Mouse (Mus musculus): ENCODE measurements around the gene Fam172a. TPM values are rescaled to one million over a fixed set of nuclear protein-coding genes. Genes with fewer than 3 reads are reported as not detected.

The Fam172a gene
- polyA plus RNA-seq, 1 experiment from 2014 or later: 9.9 TPM

DNA sequence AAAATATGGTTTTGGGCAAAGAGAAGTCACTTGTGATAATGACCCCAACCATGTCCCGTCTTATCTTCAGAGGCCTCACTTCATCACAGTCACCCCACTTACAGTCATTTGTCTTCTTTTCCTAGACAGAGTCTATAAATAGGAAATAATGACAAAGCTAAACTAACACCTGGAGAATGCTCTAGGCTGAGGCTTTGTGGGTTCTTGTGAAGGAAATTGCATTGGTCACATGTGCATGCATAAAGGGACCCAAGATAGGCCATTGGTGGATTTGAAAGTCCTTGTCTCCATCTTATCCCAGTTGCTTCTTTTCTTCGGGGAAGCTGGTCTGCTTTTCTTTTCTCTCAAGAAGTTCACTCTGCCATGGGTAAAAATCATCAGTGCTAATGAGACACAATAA is 400.5 kb downstream of the Fam172a start:
- DNase-seq (no peak), ATAC-seq (no peak)
- no peaks in the 10 kb centered on the region for H3K9me3 ChIP-seq (ENCODE audit: low read length)
- H3K4me1 ChIP-seq (ENCODE audit: insufficient read depth): no peaks in the 10 kb centered on the region
- H3K36me3 ChIP-seq (replicated peaks; ENCODE audit: insufficient read depth, low read length): no peaks in the 10 kb centered on the region
- H3K9ac ChIP-seq (replicated peaks): no peak overlapping the region
- whole genome bisulfite sequencing (ENCODE audit: insufficient replicate concordance): 67% methylated on average over 2 of the region's 2 CpGs
- H3K4me3 ChIP-seq (ENCODE audit: low read depth, low read length): no peak overlapping the region
- H3K4me2 ChIP-seq (ENCODE audit: low read depth, low read length): no peak overlapping the region
- no peak overlapping the region for H3K27ac ChIP-seq (ENCODE audit: low read depth)
- TF ChIP-seq EP300 (IDR thresholded peaks at IDR 0.05; ENCODE audit: low read depth) (no peak), CTCF (IDR thresholded peaks at IDR 0.05; ENCODE audit: low read depth) (no peak)
- no peaks in the 10 kb centered on the region for H3K27me3 ChIP-seq (ENCODE audit: insufficient read depth, low read length)

DNA sequence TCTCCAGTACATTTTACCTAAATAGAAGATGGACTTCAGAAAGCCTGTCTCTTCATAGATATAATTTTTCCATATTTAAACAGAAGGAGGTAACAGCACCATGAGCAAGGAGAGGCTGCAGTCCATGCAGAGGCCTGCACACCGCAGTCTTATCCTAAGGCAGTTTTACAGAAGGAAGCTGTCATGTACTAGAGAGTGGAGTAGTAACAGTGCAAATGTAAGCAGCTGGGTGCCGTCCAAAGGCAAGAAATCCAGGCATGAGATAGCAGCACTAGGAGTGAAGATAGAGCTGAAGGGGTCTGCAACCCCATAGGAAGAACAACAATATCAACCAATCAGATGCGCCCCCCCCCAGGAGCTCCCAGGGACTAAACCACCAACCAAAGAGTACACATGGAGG is 403.0 kb downstream of the Fam172a start:
- WGBS (ENCODE audit: insufficient replicate concordance): 74% methylated on average over 3 of the region's 3 CpGs
- no peaks in the 10 kb centered on the region for H3K36me3 ChIP-seq (replicated peaks; ENCODE audit: insufficient read depth, low read length)
- H3K9ac ChIP-seq (replicated peaks): no peak overlapping the region
- TF ChIP-seq CTCF (IDR thresholded peaks at IDR 0.05; ENCODE audit: low read depth) (no peak), EP300 (IDR thresholded peaks at IDR 0.05; ENCODE audit: low read depth) (no peak)
- H3K9me3 ChIP-seq (ENCODE audit: low read length): no peaks in the 10 kb centered on the region
- no peak overlapping the region for H3K4me2 ChIP-seq (ENCODE audit: low read depth, low read length)
- no peaks in the 10 kb centered on the region for H3K27me3 ChIP-seq (ENCODE audit: insufficient read depth, low read length)
- H3K4me3 ChIP-seq (ENCODE audit: low read depth, low read length): no peak overlapping the region
- H3K4me1 ChIP-seq (ENCODE audit: insufficient read depth): no peaks in the 10 kb centered on the region
- DNase-seq (no peak), ATAC-seq (no peak)
- no peak overlapping the region for H3K27ac ChIP-seq (ENCODE audit: low read depth)

DNA sequence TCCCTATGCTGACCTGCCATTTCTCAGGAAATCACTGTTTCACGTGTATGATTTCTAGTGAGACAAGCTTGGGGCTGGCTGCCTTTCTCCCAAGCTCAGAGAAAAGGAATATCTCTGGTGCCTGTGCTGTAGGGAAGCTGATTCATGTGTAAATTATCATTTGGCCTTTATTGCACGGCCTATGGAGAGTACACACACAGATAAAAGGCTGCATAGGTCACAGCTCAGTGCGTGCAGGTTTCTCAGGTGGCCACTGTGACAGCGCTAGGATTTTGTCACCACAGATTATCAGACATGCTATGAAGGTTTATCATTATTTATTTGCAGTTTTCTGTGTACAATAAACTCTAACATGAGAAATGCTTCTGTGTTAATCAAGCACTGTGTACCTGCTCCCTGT is 408.8 kb downstream of the Fam172a start:
- whole genome bisulfite sequencing (ENCODE audit: insufficient replicate concordance): 74% methylated on average over 4 of the region's 4 CpGs
- DNase-seq (no peak), ATAC-seq (no peak)
- no peaks in the 10 kb centered on the region for H3K36me3 ChIP-seq (replicated peaks; ENCODE audit: insufficient read depth, low read length)
- no peaks in the 10 kb centered on the region for H3K9me3 ChIP-seq (ENCODE audit: low read length)
- H3K27ac ChIP-seq (ENCODE audit: low read depth): no peak overlapping the region
- H3K27me3 ChIP-seq (ENCODE audit: insufficient read depth, low read length): no peaks in the 10 kb centered on the region
- no peak overlapping the region for H3K4me3 ChIP-seq (ENCODE audit: low read depth, low read length)
- no peaks in the 10 kb centered on the region for H3K4me1 ChIP-seq (ENCODE audit: insufficient read depth)
- H3K9ac ChIP-seq (replicated peaks): no peak overlapping the region
- H3K4me2 ChIP-seq (ENCODE audit: low read depth, low read length): no peak overlapping the region
- TF ChIP-seq EP300 (IDR thresholded peaks at IDR 0.05; ENCODE audit: low read depth) (no peak), CTCF (IDR thresholded peaks at IDR 0.05; ENCODE audit: low read depth) (no peak)

DNA sequence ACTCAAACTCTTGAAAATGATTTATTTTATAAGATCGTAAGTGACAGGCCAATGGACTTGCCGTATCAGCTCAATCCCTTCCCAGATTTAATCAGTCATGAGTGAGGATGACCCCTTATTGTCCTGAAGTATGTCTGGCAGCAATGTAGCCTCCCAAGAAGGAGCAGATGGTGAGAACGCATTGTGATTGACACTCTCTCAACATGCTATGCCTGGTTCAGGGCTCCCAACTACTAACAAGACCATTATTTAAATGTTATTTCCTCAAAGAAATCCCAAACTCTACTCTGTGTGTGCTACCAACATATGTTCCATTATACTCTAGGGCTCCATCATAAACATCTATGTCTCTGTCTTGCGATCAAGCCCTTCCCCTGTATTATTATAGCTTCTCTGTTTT is 412.1 kb downstream of the Fam172a start:
- TF ChIP-seq CTCF (IDR thresholded peaks at IDR 0.05; ENCODE audit: low read depth): no peak
- TF ChIP-seq EP300 (IDR thresholded peaks at IDR 0.05; ENCODE audit: low read depth): no peak
- no peak overlapping the region for H3K9ac ChIP-seq (replicated peaks)

DNA sequence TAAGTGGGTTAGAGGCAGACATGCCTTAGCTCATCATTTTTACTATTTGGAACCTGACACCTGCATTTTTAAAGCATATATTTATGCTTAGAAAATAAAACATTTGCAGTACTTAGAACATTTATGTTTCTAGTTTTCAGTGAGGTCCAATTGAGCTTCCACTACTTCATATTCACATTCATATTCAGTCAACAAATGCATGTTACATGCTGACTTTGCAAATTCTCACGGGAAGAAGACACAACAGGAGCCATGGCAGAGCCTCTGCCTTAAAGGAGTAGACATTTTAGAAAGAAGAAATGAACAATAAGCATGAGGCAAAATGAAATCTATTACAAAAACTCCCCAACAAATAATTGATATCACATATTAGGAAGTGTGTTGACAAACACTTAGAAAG is 416.9 kb downstream of the Fam172a start:
- Histone ChIP-seq H3K4me3 (ENCODE audit: low read depth, low read length) (no peak overlapping the region), H3K36me3 (replicated peaks; ENCODE audit: insufficient read depth, low read length) (no peaks in the 10 kb centered on the region), H3K4me2 (ENCODE audit: low read depth, low read length) (no peak overlapping the region), H3K9me3 (ENCODE audit: low read length) (no peaks in the 10 kb centered on the region), H3K27me3 (ENCODE audit: insufficient read depth, low read length) (no peaks in the 10 kb centered on the region), H3K4me1 (ENCODE audit: insufficient read depth) (no peaks in the 10 kb centered on the region), H3K9ac (replicated peaks) (no peak overlapping the region), H3K27ac (ENCODE audit: low read depth) (no peak overlapping the region)
- no peak for DNase-seq
- TF ChIP-seq EP300 (IDR thresholded peaks at IDR 0.05; ENCODE audit: low read depth) (no peak), CTCF (IDR thresholded peaks at IDR 0.05; ENCODE audit: low read depth) (no peak)
- 63% methylated on average over 1 of the region's 1 CpGs for WGBS (ENCODE audit: insufficient replicate concordance)
- ATAC-seq: no peak

More for the DNA sequence above, 412.1 kb downstream of the Fam172a start:
- Histone ChIP-seq H3K4me2 (ENCODE audit: low read depth, low read length) (no peak overlapping the region), H3K4me1 (ENCODE audit: insufficient read depth) (no peaks in the 10 kb centered on the region), H3K27ac (ENCODE audit: low read depth) (no peak overlapping the region), H3K4me3 (ENCODE audit: low read depth, low read length) (no peak overlapping the region), H3K36me3 (replicated peaks; ENCODE audit: insufficient read depth, low read length) (no peaks in the 10 kb centered on the region), H3K9me3 (ENCODE audit: low read length) (no peaks in the 10 kb centered on the region), H3K27me3 (ENCODE audit: insufficient read depth, low read length) (no peaks in the 10 kb centered on the region)
- no peak for DNase-seq
- WGBS (ENCODE audit: insufficient replicate concordance): 82% methylated on average over 4 of the region's 4 CpGs
- no peak for ATAC-seq

DNA sequence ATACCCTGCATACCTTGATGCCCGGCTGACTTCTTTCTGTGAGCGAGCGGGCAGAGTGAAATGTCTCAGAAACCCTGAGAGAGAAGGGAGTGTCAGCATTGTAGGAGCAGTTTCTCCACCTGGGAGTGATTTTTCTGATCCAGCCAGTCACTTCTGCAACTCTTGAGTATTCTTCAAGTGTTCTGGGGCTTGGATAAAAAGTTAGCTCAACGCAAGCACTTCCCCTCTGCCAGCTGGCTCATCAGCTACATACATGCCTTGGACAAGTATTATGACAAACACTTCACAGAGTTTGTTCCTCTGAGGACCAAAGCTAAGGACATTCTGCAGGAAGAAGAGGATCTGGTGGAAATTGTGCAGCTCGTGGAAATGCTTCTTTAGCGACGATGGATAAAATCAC is 420.2 kb downstream of the Fam172a start:
- WGBS (ENCODE audit: insufficient replicate concordance): 92% methylated on average over 7 of the region's 7 CpGs
- ATAC-seq: no peak

DNA sequence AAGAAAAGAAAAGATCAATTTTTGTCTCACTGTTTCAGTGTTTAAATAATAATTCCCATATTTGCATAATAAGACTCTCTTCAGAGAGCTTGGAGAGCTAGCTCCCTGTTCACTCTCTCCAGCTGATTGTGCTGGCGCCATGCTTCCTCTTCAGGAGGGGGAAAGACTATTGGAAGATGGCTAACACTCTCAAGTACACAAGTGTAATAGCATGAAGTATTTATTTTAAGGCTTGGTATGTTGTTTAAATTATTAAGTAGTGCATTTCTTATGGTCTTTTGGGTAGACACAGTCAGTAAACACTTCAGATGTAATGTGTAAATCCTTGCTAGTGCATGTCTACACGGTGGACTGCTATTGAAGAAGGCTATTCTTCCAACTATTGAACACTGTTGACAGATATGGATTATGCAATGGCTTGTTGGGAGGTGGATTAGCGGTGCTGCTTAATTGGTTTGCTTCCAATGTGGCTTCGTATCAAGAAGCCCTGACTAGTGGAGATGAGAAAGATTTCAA is 422.1 kb downstream of the Fam172a start:
- WGBS (ENCODE audit: insufficient replicate concordance): 81% methylated on average over 4 of the region's 4 CpGs
- TF ChIP-seq CTCF (IDR thresholded peaks at IDR 0.05; ENCODE audit: low read depth) (no peak), EP300 (IDR thresholded peaks at IDR 0.05; ENCODE audit: low read depth) (no peak)
- ATAC-seq: no peak
- no peak overlapping the region for H3K4me3 ChIP-seq (ENCODE audit: low read depth, low read length)
- no peaks in the 10 kb centered on the region for H3K36me3 ChIP-seq (replicated peaks; ENCODE audit: insufficient read depth, low read length)
- H3K9me3 ChIP-seq (ENCODE audit: low read length): no peaks in the 10 kb centered on the region
- H3K4me2 ChIP-seq (ENCODE audit: low read depth, low read length): no peak overlapping the region
- no peak for DNase-seq
- no peaks in the 10 kb centered on the region for H3K4me1 ChIP-seq (ENCODE audit: insufficient read depth)
- H3K27ac ChIP-seq (ENCODE audit: low read depth): no peak overlapping the region
- no peaks in the 10 kb centered on the region for H3K27me3 ChIP-seq (ENCODE audit: insufficient read depth, low read length)
- H3K9ac ChIP-seq (replicated peaks): no peak overlapping the region

More for the DNA sequence above, 420.2 kb downstream of the Fam172a start:
- no peak for DNase-seq
- H3K9ac ChIP-seq (replicated peaks): no peak overlapping the region
- no peaks in the 10 kb centered on the region for H3K9me3 ChIP-seq (ENCODE audit: low read length)
- no peak for TF ChIP-seq EP300 (IDR thresholded peaks at IDR 0.05; ENCODE audit: low read depth)
- TF ChIP-seq CTCF (IDR thresholded peaks at IDR 0.05; ENCODE audit: low read depth): no peak
- H3K4me2 ChIP-seq (ENCODE audit: low read depth, low read length): no peak overlapping the region
- H3K4me1 ChIP-seq (ENCODE audit: insufficient read depth): no peaks in the 10 kb centered on the region
- no peak overlapping the region for H3K27ac ChIP-seq (ENCODE audit: low read depth)
- no peaks in the 10 kb centered on the region for H3K27me3 ChIP-seq (ENCODE audit: insufficient read depth, low read length)
- H3K4me3 ChIP-seq (ENCODE audit: low read depth, low read length): no peak overlapping the region
- no peaks in the 10 kb centered on the region for H3K36me3 ChIP-seq (replicated peaks; ENCODE audit: insufficient read depth, low read length)

Measured in liver, postnatal 0 days (tissue).